Mouse (Mus musculus): Measurements from ENCODE around the gene Fam214b.

DNA sequence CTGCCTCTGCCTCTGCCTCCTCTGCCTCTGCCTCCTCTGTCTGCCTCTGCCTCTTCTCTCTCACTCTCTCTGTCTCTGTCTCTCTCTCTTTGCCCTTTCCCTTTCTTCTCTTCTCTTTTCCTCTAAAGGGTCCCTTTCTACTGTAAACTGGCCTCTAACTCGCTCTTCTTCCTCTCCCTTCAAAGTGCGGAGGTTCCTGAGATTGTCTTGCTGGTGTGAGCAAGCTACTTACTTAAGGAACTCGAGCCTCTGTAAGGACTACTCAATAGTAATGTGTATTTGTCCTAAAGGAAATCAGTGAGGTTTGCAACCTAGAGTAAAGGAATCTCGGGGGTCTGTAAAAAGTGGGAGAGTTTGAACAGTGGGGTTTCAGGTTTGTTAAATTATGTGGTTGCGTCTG lies 587 bp upstream of the Fam214b start:
- TF ChIP-seq CTCF (IDR thresholded peaks at IDR 0.05; ENCODE audit: low read depth, low read length) (no peak), POLR2A (IDR thresholded peaks at IDR 0.05; ENCODE audit: extremely low read depth, insufficient read depth, low read length) (no peak)

Measured in liver, adult 2 months (tissue).